Comparison of ENCODE assay signal across 27 mouse cellular contexts in genomic region chr6:146838366-146838765, GRCm38 (mm10). TPM values are rescaled to one million over a fixed set of nuclear protein-coding genes. Genes with fewer than 3 reads are reported as not detected.
"Had no signal": no experiment of that assay in that cellular context is flagged by ENCODE, and none has a peak within 500 bp of the region (broad histone marks: within the 10 kb centered on the region; RNA-seq: fewer than 3 reads in every experiment).

No protein-coding gene starts in this region.

- H3K27ac ChIP-seq: intestine, embryonic 15.5 days; kidney, postnatal 0 days; limb, embryonic 12.5 days; limb, embryonic 15.5 days; liver, embryonic 14.5 days; midbrain, embryonic 12.5 days; midbrain, embryonic 15.5 days had no signal

- H3K36me3 ChIP-seq: intestine, embryonic 15.5 days; limb, embryonic 12.5 days; limb, embryonic 15.5 days; midbrain, embryonic 12.5 days; midbrain, embryonic 15.5 days had no signal

- H3K27me3 ChIP-seq: intestine, embryonic 15.5 days; limb, embryonic 12.5 days; limb, embryonic 15.5 days; midbrain, embryonic 12.5 days; midbrain, embryonic 15.5 days had no signal

- H3K4me1 ChIP-seq: limb, embryonic 15.5 days; midbrain, embryonic 12.5 days; midbrain, embryonic 15.5 days had no signal

- H3K9me3 ChIP-seq: intestine, embryonic 15.5 days; limb, embryonic 12.5 days; limb, embryonic 15.5 days; midbrain, embryonic 12.5 days; midbrain, embryonic 15.5 days had no signal

- H3K4me3 ChIP-seq: intestine, embryonic 15.5 days; limb, embryonic 12.5 days; limb, embryonic 15.5 days; midbrain, embryonic 12.5 days; midbrain, embryonic 15.5 days had no signal

- H3K4me2 ChIP-seq: intestine, embryonic 15.5 days; limb, embryonic 12.5 days; limb, embryonic 15.5 days; liver, embryonic 11.5 days; lung, embryonic 14.5 days; midbrain, embryonic 12.5 days; midbrain, embryonic 15.5 days had no signal

- H3K9ac ChIP-seq: intestine, embryonic 15.5 days; limb, embryonic 12.5 days; limb, embryonic 15.5 days; liver, embryonic 14.5 days; liver, postnatal 0 days; lung, embryonic 14.5 days; midbrain, embryonic 12.5 days; midbrain, embryonic 15.5 days had no signal

- DNase-seq: kidney, adult 2 months; kidney, postnatal 25 days; left cerebral cortex, postnatal 4 days; liver, postnatal 0 days; lung, embryonic 14.5 days; lung, postnatal 10 days; lung, postnatal 4 days; thymus, postnatal 25 days had no signal

- ATAC-seq: intestine, embryonic 15.5 days; liver, postnatal 0 days; midbrain, embryonic 15.5 days had no signal

RNA-seq across cellular contexts. Expression of gene Smco2, which starts 11.5 kb away (rescaled TPM):
- total RNA-seq: layer of hippocampus, adult 8-10 months; layer of hippocampus, postnatal 14 days; left cerebral cortex, postnatal 14 days; left cerebral cortex, postnatal 4 days; megakaryocyte progenitor cell, adult 5-6 weeks; megakaryocyte-erythroid progenitor cell, adult 5-6 weeks had no signal
- polyA plus RNA-seq: intestine, embryonic 15.5 days; kidney, adult 2 months; kidney, embryonic 14.5 days; kidney, postnatal 0 days; large intestine, adult 2 months; limb, embryonic 12.5 days; limb, embryonic 15.5 days; liver, embryonic 11.5 days; liver, embryonic 14.5 days; liver, postnatal 0 days; lung, embryonic 14.5 days; midbrain, embryonic 12.5 days; midbrain, embryonic 15.5 days; neural tube, embryonic 11.5 days; neural tube, embryonic 14.5 days; stomach, embryonic 14.5 days; thymus, postnatal 0 days had no signal

RNA-seq across cellular contexts. Expression of gene Arntl2, which starts 42.5 kb away (rescaled TPM):
- total RNA-seq: megakaryocyte progenitor cell, adult 5-6 weeks; megakaryocyte-erythroid progenitor cell, adult 5-6 weeks had no signal
